In genomic region chr1:170155761-170156160, GRCm38 (mm10) we compare ENCODE assay signal across 16 mouse cellular contexts.
"Had no signal": no experiment of that assay in that cellular context is flagged by ENCODE, and none has a peak within 500 bp of the region (broad histone marks: within the 10 kb centered on the region; RNA-seq: fewer than 3 reads in every experiment).

No protein-coding gene starts in this region.

- H3K9me3 ChIP-seq: limb, embryonic 15.5 days; liver, embryonic 12.5 days; megakaryocyte, embryonic 14.5 days; midbrain, embryonic 13.5 days; neural tube, embryonic 13.5 days had no signal

- H3K4me1 ChIP-seq: limb, embryonic 15.5 days; liver, embryonic 12.5 days had no signal

- ATAC-seq: liver, embryonic 12.5 days; midbrain, embryonic 13.5 days had no signal

- H3K27ac ChIP-seq: limb, embryonic 15.5 days; liver, embryonic 12.5 days; midbrain, embryonic 13.5 days; neural tube, embryonic 13.5 days had no signal

- DNase-seq: kidney, postnatal 25 days; layer of hippocampus, adult 9-11 months; layer of hippocampus, postnatal 36 days; lung, embryonic 14.5 days; lung, postnatal 10 days; lung, postnatal 4 days; retina, postnatal 1 day; right cerebral cortex, postnatal 4 days; spleen, adult 18-20 months; thymus, adult 18-20 months; thymus, postnatal 25 days had no signal

- H3K4me2 ChIP-seq: limb, embryonic 15.5 days; liver, embryonic 12.5 days; lung, embryonic 14.5 days; midbrain, embryonic 13.5 days; neural tube, embryonic 13.5 days had no signal

- H3K27me3 ChIP-seq: limb, embryonic 15.5 days; liver, embryonic 12.5 days; megakaryocyte, embryonic 14.5 days; midbrain, embryonic 13.5 days; neural tube, embryonic 13.5 days had no signal

- H3K9ac ChIP-seq: limb, embryonic 15.5 days; liver, embryonic 12.5 days; lung, embryonic 14.5 days; midbrain, embryonic 13.5 days; neural tube, embryonic 13.5 days had no signal

- H3K4me3 ChIP-seq: limb, embryonic 15.5 days; liver, embryonic 12.5 days; megakaryocyte, embryonic 14.5 days; midbrain, embryonic 13.5 days; neural tube, embryonic 13.5 days had no signal
